Mouse (Mus musculus): ENCODE results near the gene Rbm12. TPM values are rescaled to one million over a fixed set of nuclear protein-coding genes. Genes with fewer than 3 reads are reported as not detected.
A peak's percentile ranks its signal among the peaks of the same experiment; 100 is the strongest.

Rbm12 gene
- polyA plus RNA-seq, 1 experiment from 2014 or later, result 7.8 TPM

DNA sequence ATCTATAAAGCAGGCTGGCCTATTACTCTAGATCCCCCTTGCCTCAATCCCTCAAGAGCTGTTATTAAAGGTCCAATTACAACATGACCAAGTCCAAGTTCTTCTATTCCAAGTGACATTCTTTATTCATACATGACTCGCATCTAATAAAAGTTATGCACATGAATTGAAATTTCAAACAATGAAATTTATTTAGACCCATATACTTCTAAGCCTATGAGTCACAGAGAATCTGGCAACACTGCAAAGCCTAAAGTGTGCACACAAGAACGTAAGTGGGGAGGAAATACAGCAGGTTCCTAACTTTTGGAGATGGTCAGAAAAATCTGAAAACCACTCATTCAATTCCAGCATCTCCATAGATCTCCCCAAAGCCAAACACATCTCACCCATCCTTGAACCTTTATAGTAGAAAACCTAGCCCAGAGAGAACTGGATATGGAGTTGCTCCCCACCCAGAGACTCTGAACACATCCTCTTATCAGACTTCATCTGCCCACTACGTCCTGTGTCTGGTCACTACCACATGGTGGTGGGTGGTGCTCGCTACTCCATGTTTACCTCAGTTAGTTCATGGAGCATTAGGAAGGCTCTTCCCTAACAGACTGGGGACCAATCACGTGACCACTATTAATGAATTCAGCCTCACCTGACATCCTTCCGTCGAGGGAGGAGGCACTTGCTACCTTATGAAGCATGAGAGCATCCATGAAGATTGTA, 24.2 kb downstream of the Rbm12 start:
- H3K4me1 ChIP-seq (ENCODE audit: control insufficient read depth, low read depth, low read length), result peaks cover 6% of the 10 kb centered on the region; the same call in 1 of the 2 replicates
- no peak overlapping the region for H3K4me3 ChIP-seq (ENCODE audit: low read depth, low read length)
- 68% methylated on average over 7 of the region's 7 CpGs for WGBS (ENCODE audit: insufficient replicate concordance)
- H3K9ac ChIP-seq (ENCODE audit: low read depth, low read length), result no peak overlapping the region
- ATAC-seq (ENCODE audit: low read depth), result no peak
- H3K36me3 ChIP-seq (ENCODE audit: control insufficient read depth, insufficient read depth), result peaks cover 5% of the 10 kb centered on the region; the same call in 1 of the 2 replicates
- no peaks in the 10 kb centered on the region for H3K9me3 ChIP-seq (replicated peaks; ENCODE audit: control insufficient read depth, low read length)
- H3K4me2 ChIP-seq (ENCODE audit: low read depth, low read length), result no peak overlapping the region
- no peak overlapping the region for H3K27ac ChIP-seq (ENCODE audit: low read length)
- H3K27me3 ChIP-seq (ENCODE audit: control insufficient read depth, insufficient read depth, low read depth, low read length), result no peaks in the 10 kb centered on the region

- Histone ChIP-seq H3K27ac (ENCODE audit: low read length) (no peak overlapping the region), H3K4me1 (ENCODE audit: control insufficient read depth, low read depth, low read length) (peaks cover 6% of the 10 kb centered on the region; the same call in 1 of the 2 replicates), H3K9ac (ENCODE audit: low read depth, low read length) (no peak overlapping the region), H3K27me3 (ENCODE audit: control insufficient read depth, insufficient read depth, low read depth, low read length) (no peaks in the 10 kb centered on the region), H3K4me3 (ENCODE audit: low read depth, low read length) (no peak overlapping the region), H3K36me3 (ENCODE audit: control insufficient read depth, insufficient read depth) (peaks cover under 1% of the 10 kb centered on the region; the same call in 1 of the 2 replicates), H3K4me2 (ENCODE audit: low read depth, low read length) (no peak overlapping the region), H3K9me3 (replicated peaks; ENCODE audit: control insufficient read depth, low read length) (no peaks in the 10 kb centered on the region)
- ATAC-seq (ENCODE audit: low read depth), result no peak
- 77% methylated on average over 3 of the region's 3 CpGs for WGBS (ENCODE audit: insufficient replicate concordance)
Measured at GRCm38 (mm10) chr2:156084541-156084940, 27.2 kb downstream of the Rbm12 start.

GRCm38 (mm10) chr2:156080391-156080790, 31.4 kb downstream of the Rbm12 start:
- 80% methylated on average over 7 of the region's 7 CpGs for WGBS (ENCODE audit: insufficient replicate concordance)
- H3K9ac ChIP-seq (ENCODE audit: low read depth, low read length), result no peak overlapping the region
- H3K36me3 ChIP-seq (ENCODE audit: control insufficient read depth, insufficient read depth), result peaks cover 18% of the 10 kb centered on the region
- ATAC-seq (ENCODE audit: low read depth), result no peak
- H3K4me3 ChIP-seq (ENCODE audit: low read depth, low read length), result no peak overlapping the region
- peaks cover 6% of the 10 kb centered on the region; the same call in 1 of the 2 replicates for H3K4me1 ChIP-seq (ENCODE audit: control insufficient read depth, low read depth, low read length)
- H3K27me3 ChIP-seq (ENCODE audit: control insufficient read depth, insufficient read depth, low read depth, low read length), result no peaks in the 10 kb centered on the region
- H3K4me2 ChIP-seq (ENCODE audit: low read depth, low read length), result no peak overlapping the region
- no peaks in the 10 kb centered on the region for H3K9me3 ChIP-seq (replicated peaks; ENCODE audit: control insufficient read depth, low read length)
- no peak overlapping the region for H3K27ac ChIP-seq (ENCODE audit: low read length)

GRCm38 (mm10) chr2:156079674-156080073, 32.1 kb downstream of the Rbm12 start:
- H3K4me2 ChIP-seq (ENCODE audit: low read depth, low read length), result no peak overlapping the region
- ATAC-seq (ENCODE audit: low read depth), result 0 out of 2 replicates have a peak, but pooled peaks have one; percentile 16
- H3K4me1 ChIP-seq (ENCODE audit: control insufficient read depth, low read depth, low read length), result peaks cover 6% of the 10 kb centered on the region; the same call in 1 of the 2 replicates
- no peak overlapping the region for H3K9ac ChIP-seq (ENCODE audit: low read depth, low read length)
- no peaks in the 10 kb centered on the region for H3K9me3 ChIP-seq (replicated peaks; ENCODE audit: control insufficient read depth, low read length)
- peaks cover 18% of the 10 kb centered on the region for H3K36me3 ChIP-seq (ENCODE audit: control insufficient read depth, insufficient read depth)
- 77% methylated on average over 4 of the region's 4 CpGs for WGBS (ENCODE audit: insufficient replicate concordance)
- no peak overlapping the region for H3K4me3 ChIP-seq (ENCODE audit: low read depth, low read length)
- H3K27ac ChIP-seq (ENCODE audit: low read length), result no peak overlapping the region
- no peaks in the 10 kb centered on the region for H3K27me3 ChIP-seq (ENCODE audit: control insufficient read depth, insufficient read depth, low read depth, low read length)

DNA sequence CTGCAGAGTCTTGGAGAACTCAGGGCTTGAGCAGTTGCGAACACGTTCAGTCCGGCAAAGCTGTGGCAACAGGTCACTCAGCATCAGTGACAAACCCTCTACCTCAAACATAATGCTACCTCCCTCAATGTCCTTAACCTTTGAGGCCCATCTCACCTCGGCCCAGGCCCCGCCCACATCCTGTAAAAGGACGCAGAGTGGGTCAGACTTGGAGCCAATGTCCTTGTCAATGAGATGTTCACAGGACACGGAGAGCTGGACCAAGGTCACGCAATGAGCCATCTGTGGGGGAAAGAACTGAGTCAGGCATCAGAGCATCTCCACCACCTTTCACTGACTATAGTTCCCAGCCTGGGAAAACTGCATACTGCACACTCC, 32.6 kb downstream of the Rbm12 start:
- Histone ChIP-seq H3K27me3 (ENCODE audit: control insufficient read depth, insufficient read depth, low read depth, low read length) (no peaks in the 10 kb centered on the region), H3K27ac (ENCODE audit: low read length) (no peak overlapping the region), H3K9ac (ENCODE audit: low read depth, low read length) (no peak overlapping the region), H3K36me3 (ENCODE audit: control insufficient read depth, insufficient read depth) (peaks cover 18% of the 10 kb centered on the region), H3K4me2 (ENCODE audit: low read depth, low read length) (no peak overlapping the region), H3K9me3 (replicated peaks; ENCODE audit: control insufficient read depth, low read length) (no peaks in the 10 kb centered on the region), H3K4me3 (ENCODE audit: low read depth, low read length) (no peak overlapping the region), H3K4me1 (ENCODE audit: control insufficient read depth, low read depth, low read length) (peaks cover 6% of the 10 kb centered on the region; the same call in 1 of the 2 replicates)
- no peak for ATAC-seq (ENCODE audit: low read depth)
- 80% methylated on average over 8 of the region's 8 CpGs for WGBS (ENCODE audit: insufficient replicate concordance)

DNA sequence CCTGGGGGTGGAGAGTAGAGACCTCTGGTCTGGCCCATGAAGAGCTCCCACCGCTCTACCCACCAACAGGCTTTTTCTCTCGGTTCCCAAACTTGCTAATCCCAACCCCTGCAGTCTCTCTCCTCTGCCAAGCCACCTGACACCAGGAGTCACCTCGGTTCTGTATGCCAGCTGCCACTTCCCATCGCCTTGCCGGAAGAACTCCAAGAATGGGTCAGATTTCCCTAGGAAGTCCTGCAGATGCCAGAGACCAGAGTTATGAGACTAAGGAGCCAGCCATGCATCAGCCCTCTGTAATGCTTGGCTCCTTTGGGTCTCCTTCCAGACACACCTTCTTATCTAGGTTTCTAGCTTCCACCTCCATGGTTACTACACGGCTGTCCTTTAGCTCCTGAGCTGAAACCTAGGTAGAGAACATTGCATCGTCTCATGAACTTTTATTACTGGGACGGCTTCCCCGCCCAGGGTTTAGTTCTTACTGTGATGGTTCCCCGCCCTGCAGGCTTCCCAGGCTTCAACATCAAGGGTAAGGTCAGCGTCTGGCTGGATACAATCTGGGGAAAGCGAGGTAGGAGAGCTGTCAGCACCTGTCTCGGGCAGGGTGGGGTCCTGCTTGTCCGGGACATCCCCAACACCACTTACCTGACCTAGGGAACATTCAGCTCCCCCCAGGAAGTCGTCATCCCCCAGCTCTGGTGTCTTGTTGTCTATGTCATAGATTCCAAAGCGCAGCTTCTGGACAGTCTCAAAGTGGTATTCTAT, 33.2 kb downstream of the Rbm12 start:
- 86% methylated on average over 16 of the region's 16 CpGs for WGBS (ENCODE audit: insufficient replicate concordance)
- no peak for ATAC-seq (ENCODE audit: low read depth)
- H3K36me3 ChIP-seq (ENCODE audit: control insufficient read depth, insufficient read depth), result peaks cover 18% of the 10 kb centered on the region

GRCm38 (mm10) chr2:156077461-156077860, 34.3 kb downstream of the Rbm12 start:
- no peaks in the 10 kb centered on the region for H3K27me3 ChIP-seq (ENCODE audit: control insufficient read depth, insufficient read depth, low read depth, low read length)
- no peaks in the 10 kb centered on the region for H3K9me3 ChIP-seq (replicated peaks; ENCODE audit: control insufficient read depth, low read length)
- no peak overlapping the region for H3K4me2 ChIP-seq (ENCODE audit: low read depth, low read length)
- no peak for ATAC-seq (ENCODE audit: low read depth)
- H3K36me3 ChIP-seq (ENCODE audit: control insufficient read depth, insufficient read depth), result peaks cover 20% of the 10 kb centered on the region
- WGBS (ENCODE audit: insufficient replicate concordance), result 74% methylated on average over 7 of the region's 7 CpGs
- no peak overlapping the region for H3K9ac ChIP-seq (ENCODE audit: low read depth, low read length)
- H3K4me3 ChIP-seq (ENCODE audit: low read depth, low read length), result no peak overlapping the region
- no peak overlapping the region for H3K27ac ChIP-seq (ENCODE audit: low read length)
- no peaks in the 10 kb centered on the region for H3K4me1 ChIP-seq (ENCODE audit: control insufficient read depth, low read depth, low read length)

More for the DNA sequence above, 33.2 kb downstream of the Rbm12 start:
- Histone ChIP-seq H3K9me3 (replicated peaks; ENCODE audit: control insufficient read depth, low read length) (no peaks in the 10 kb centered on the region), H3K4me2 (ENCODE audit: low read depth, low read length) (no peak overlapping the region), H3K9ac (ENCODE audit: low read depth, low read length) (no peak overlapping the region), H3K27ac (ENCODE audit: low read length) (no peak overlapping the region), H3K4me3 (ENCODE audit: low read depth, low read length) (no peak overlapping the region), H3K27me3 (ENCODE audit: control insufficient read depth, insufficient read depth, low read depth, low read length) (no peaks in the 10 kb centered on the region), H3K4me1 (ENCODE audit: control insufficient read depth, low read depth, low read length) (peaks cover 6% of the 10 kb centered on the region; the same call in 1 of the 2 replicates)

DNA sequence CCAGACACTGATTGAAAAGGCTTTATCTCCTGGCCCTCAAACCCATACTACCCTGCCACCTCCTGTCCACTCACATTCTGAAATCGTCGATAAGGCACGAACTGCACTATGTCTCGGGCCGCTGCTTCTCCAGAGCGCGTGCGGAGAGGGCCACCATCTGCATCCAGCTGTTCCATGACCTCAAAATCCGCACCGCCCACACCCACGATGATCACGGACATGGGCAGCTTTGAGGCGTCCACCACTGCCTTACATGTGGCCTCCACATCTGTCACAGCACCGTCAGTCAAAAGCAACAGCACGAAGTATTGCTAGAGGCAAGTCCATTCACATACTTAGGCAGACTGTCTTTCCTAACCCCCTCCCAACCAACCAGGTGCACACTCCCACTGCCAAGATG, 38.1 kb downstream of the Rbm12 start:
- Histone ChIP-seq H3K4me2 (ENCODE audit: low read depth, low read length) (no peak overlapping the region), H3K36me3 (ENCODE audit: control insufficient read depth, insufficient read depth) (peaks cover 20% of the 10 kb centered on the region), H3K27me3 (ENCODE audit: control insufficient read depth, insufficient read depth, low read depth, low read length) (no peaks in the 10 kb centered on the region), H3K9ac (ENCODE audit: low read depth, low read length) (no peak overlapping the region), H3K4me1 (ENCODE audit: control insufficient read depth, low read depth, low read length) (no peaks in the 10 kb centered on the region), H3K9me3 (replicated peaks; ENCODE audit: control insufficient read depth, low read length) (no peaks in the 10 kb centered on the region), H3K27ac (ENCODE audit: low read length) (no peak overlapping the region), H3K4me3 (ENCODE audit: low read depth, low read length) (no peak overlapping the region)
- no peak for ATAC-seq (ENCODE audit: low read depth)
- 86% methylated on average over 15 of the region's 15 CpGs for WGBS (ENCODE audit: insufficient replicate concordance)

DNA sequence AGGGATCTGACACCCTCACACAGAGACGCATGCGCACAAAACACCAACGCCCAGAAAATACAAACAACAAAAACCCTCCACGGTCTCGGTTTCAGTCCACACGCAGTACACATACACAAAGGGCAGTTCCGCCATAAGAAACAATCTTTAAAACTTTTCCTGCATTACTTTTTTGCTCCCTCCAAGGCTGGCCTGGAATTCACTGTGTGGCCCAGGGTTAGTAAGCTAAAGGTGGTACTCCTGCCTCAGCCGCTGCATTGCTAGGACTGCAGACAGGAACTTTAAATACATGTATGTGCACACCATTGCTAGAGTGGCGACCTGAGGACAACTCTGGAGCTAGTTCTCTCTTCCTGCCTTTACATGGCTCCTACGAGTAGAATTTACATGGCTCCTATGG, 40.5 kb downstream of the Rbm12 start:
- Histone ChIP-seq H3K9me3 (replicated peaks; ENCODE audit: control insufficient read depth, low read length) (no peaks in the 10 kb centered on the region), H3K27me3 (ENCODE audit: control insufficient read depth, insufficient read depth, low read depth, low read length) (no peaks in the 10 kb centered on the region), H3K27ac (ENCODE audit: low read length) (no peak overlapping the region), H3K4me3 (ENCODE audit: low read depth, low read length) (no peak overlapping the region), H3K4me2 (ENCODE audit: low read depth, low read length) (no peak overlapping the region), H3K4me1 (ENCODE audit: control insufficient read depth, low read depth, low read length) (peaks cover under 1% of the 10 kb centered on the region), H3K36me3 (ENCODE audit: control insufficient read depth, insufficient read depth) (peaks cover 10% of the 10 kb centered on the region), H3K9ac (ENCODE audit: low read depth, low read length) (no peak overlapping the region)
- ATAC-seq (ENCODE audit: low read depth), result no peak
- 85% methylated on average over 10 of the region's 10 CpGs for WGBS (ENCODE audit: insufficient replicate concordance)
